Mouse (Mus musculus) erythroblast, embryonic 14.5 days (primary cell): Measurements from ENCODE around the gene Kcnn1.

Source experiments
- GATA1 ChIP-seq: IDR thresholded peaks from 2 replicates; pipeline ENCODE4 v1.6.1; 2012; ENCODE audit warnings: low read length, inconsistent platforms, mixed read lengths
- TAL1 ChIP-seq: IDR thresholded peaks from 3 replicates; pipeline ENCODE4 v1.6.1; 2012; ENCODE audit warnings: low read length, inconsistent platforms, mixed read lengths

DNA sequence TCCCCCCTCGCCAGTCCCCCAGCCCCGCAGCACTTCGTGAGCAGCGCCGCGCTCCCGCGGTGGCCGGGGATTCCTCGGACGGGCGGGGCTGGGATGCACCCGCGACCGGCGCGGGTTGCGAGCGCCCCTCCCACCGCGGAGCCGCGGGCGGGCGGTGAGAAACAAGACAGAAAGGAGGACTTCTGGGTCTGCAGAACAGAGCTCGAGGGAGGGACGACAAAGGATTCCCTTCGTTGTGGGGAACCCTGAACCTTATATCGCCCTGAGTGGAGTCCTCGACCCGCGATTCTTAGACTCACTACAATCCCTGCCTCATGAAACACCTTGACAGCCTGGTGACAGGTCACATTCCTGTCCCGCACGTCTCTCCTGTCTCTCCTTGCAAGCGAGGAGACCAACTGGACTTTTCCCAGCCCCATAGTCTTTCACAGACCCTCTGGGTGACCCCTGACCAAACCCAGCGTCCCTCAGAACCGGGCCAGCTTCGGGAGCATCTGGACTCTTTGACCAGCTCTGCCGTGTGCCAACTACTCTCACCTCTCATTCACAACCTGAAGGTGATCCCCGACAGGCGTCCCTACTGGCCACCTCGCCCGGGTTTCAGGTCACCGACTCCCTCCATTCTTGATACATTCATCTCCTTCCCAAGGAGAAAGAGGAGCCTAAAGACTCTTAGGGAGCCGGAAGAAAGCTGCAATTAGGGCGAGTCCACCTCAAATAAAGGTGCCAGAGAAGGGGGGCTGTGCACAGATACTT, 1.1 kb upstream of the Kcnn1 start:
- TF ChIP-seq TAL1 (no peak), GATA1 (no peak)
